8 mouse cellular contexts compared by ENCODE assay signal in the genomic region with DNA sequence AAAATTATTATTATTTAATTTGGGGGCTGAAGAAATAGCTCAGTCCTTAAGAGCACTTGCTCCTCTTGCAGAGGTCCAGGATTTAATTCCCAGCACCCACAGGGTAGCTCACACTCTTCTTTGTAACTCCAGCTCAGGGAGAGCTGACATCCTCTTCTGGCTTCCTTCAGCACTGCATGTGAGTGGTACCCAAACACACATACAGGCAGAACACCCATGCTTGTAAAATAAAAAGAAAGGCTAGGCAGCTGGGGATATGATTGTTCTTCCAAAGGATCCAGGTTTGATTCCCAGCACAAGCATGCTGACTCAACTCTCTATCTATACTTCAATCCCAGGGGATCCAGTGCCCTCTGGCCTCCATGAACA. TPM values are rescaled to one million over a fixed set of nuclear protein-coding genes. Genes with fewer than 3 reads are reported as not detected.
DNase-seq lines count a peak whose midpoint lies in the region; ATAC-seq and TF ChIP-seq lines count a peak whose summit lies in the region.

No protein-coding gene starts in this region.

- peaks cover 11% of the 10 kb centered on the region for H3K36me3 ChIP-seq in heart, embryonic 16.5 days (ENCODE audit: control insufficient read depth, insufficient read depth)
- H3K36me3 ChIP-seq in ES-Bruce4 (ENCODE audit: control insufficient read depth, insufficient read depth, low read length, poor library complexity, severe bottlenecking): peaks cover 19% of the 10 kb centered on the region
- H3K36me3 ChIP-seq in hindbrain, embryonic 12.5 days: peaks cover 23% of the 10 kb centered on the region
- H3K36me3 ChIP-seq in midbrain, embryonic 12.5 days: peaks cover 20% of the 10 kb centered on the region
- H3K36me3 ChIP-seq in thymus, adult 2 months (ENCODE audit: control insufficient read depth, insufficient read depth, low read length): peaks cover 7% of the 10 kb centered on the region

- intact Hi-C loops in heart, postnatal 25 days (cut with DNase I): loop anchor here (2.0 kb wide), 1 partner anchor 20 kb away; the partner anchor contains the start of gene Ttc9c

- peak overlapping the region; percentile 80 for H3K4me2 ChIP-seq in heart, embryonic 16.5 days (ENCODE audit: low read depth, low read length)
- peak overlapping the region; percentile 94; the same call in 1 of the 2 replicates for H3K4me2 ChIP-seq in hindbrain, embryonic 12.5 days (replicated peaks)
- peak overlapping the region; percentile 93 for H3K4me2 ChIP-seq in midbrain, embryonic 12.5 days (replicated peaks)

- no peak for TF ChIP-seq POLR2A in ES-Bruce4 (IDR thresholded peaks at IDR 0.05; ENCODE audit: insufficient read depth, low read length)
- TF ChIP-seq POLR2A in thymus, adult 2 months (IDR thresholded peaks at IDR 0.05; ENCODE audit: control insufficient read depth, extremely low read depth, insufficient read depth, low read length, poor library complexity): no peak
- no peak for TF ChIP-seq POLR2A in lung, adult 2 months (IDR thresholded peaks at IDR 0.05; ENCODE audit: borderline replicate concordance, extremely low read depth, low read depth, low read length)

- no peaks in the 10 kb centered on the region for H3K9me3 ChIP-seq in heart, embryonic 16.5 days (replicated peaks; ENCODE audit: control insufficient read depth, low read length)
- no peaks in the 10 kb centered on the region for H3K9me3 ChIP-seq in ES-Bruce4 (replicated peaks; ENCODE audit: control insufficient read depth, insufficient read depth, low read length, poor library complexity, severe bottlenecking)
- no peaks in the 10 kb centered on the region for H3K9me3 ChIP-seq in hindbrain, embryonic 12.5 days (replicated peaks)
- H3K9me3 ChIP-seq in midbrain, embryonic 12.5 days: no peaks in the 10 kb centered on the region

- TF ChIP-seq CTCF in ES-Bruce4 (IDR thresholded peaks at IDR 0.05; ENCODE audit: low read depth, low read length): no peak
- TF ChIP-seq CTCF in thymus, adult 2 months (IDR thresholded peaks at IDR 0.05; ENCODE audit: borderline replicate concordance, control insufficient read depth, extremely low read depth, insufficient read depth, low read length, poor library complexity): no peak
- TF ChIP-seq CTCF in lung, adult 2 months (IDR thresholded peaks at IDR 0.05; ENCODE audit: insufficient read depth, low read length): no peak

- no peak for TF ChIP-seq EP300 in ES-Bruce4 (IDR thresholded peaks at IDR 0.05; ENCODE audit: insufficient read depth, low read depth, low read length)

- ATAC-seq in heart, embryonic 16.5 days (replicated peaks; ENCODE audit: extremely low read depth, insufficient read depth, low FRiP score): no peak
- ATAC-seq in hindbrain, embryonic 12.5 days (ENCODE audit: low FRiP score): no peak
- no peak for ATAC-seq in midbrain, embryonic 12.5 days (ENCODE audit: low FRiP score, low read depth)

- peak overlapping the region; percentile 92 for H3K4me3 ChIP-seq in heart, embryonic 16.5 days (ENCODE audit: low read length)
- no peak overlapping the region for H3K4me3 ChIP-seq in ES-Bruce4 (ENCODE audit: low read depth, low read length)
- no peak overlapping the region for H3K4me3 ChIP-seq in hindbrain, embryonic 12.5 days
- H3K4me3 ChIP-seq in midbrain, embryonic 12.5 days: no peak overlapping the region
- no peak overlapping the region for H3K4me3 ChIP-seq in thymus, adult 2 months (ENCODE audit: control insufficient read depth, insufficient read depth, low read length)
- H3K4me3 ChIP-seq in lung, adult 2 months (replicated peaks; ENCODE audit: extremely low read depth, low read depth, low read length): no peak overlapping the region

- no peaks in the 10 kb centered on the region for H3K27me3 ChIP-seq in heart, embryonic 16.5 days (ENCODE audit: control insufficient read depth, insufficient read depth, low read length)
- H3K27me3 ChIP-seq in ES-Bruce4 (ENCODE audit: control insufficient read depth, insufficient read depth, low read length, poor library complexity, severe bottlenecking): no peaks in the 10 kb centered on the region
- no peaks in the 10 kb centered on the region for H3K27me3 ChIP-seq in hindbrain, embryonic 12.5 days
- peaks cover 4% of the 10 kb centered on the region; the same call in 1 of the 2 replicates for H3K27me3 ChIP-seq in midbrain, embryonic 12.5 days
- no peaks in the 10 kb centered on the region for H3K27me3 ChIP-seq in thymus, adult 2 months (ENCODE audit: control insufficient read depth, insufficient read depth, low read length)

- H3K9ac ChIP-seq in heart, embryonic 16.5 days (ENCODE audit: low read length): no peak overlapping the region; the same call in none of the 2 replicates
- H3K9ac ChIP-seq in ES-Bruce4 (ENCODE audit: low read depth, poor library complexity, severe bottlenecking): peak overlapping the region; percentile 71; the same call in 1 of the 2 replicates
- H3K9ac ChIP-seq in hindbrain, embryonic 12.5 days: no peak overlapping the region
- no peak overlapping the region; the same call in 1 of the 2 replicates for H3K9ac ChIP-seq in midbrain, embryonic 12.5 days (replicated peaks)

- peaks cover 24% of the 10 kb centered on the region for H3K4me1 ChIP-seq in heart, embryonic 16.5 days (ENCODE audit: control insufficient read depth, insufficient read depth, low read length)
- no peaks in the 10 kb centered on the region for H3K4me1 ChIP-seq in ES-Bruce4 (ENCODE audit: control insufficient read depth, insufficient read depth, low read length)
- peaks cover 24% of the 10 kb centered on the region for H3K4me1 ChIP-seq in hindbrain, embryonic 12.5 days
- peaks cover 28% of the 10 kb centered on the region for H3K4me1 ChIP-seq in midbrain, embryonic 12.5 days
- peaks cover 15% of the 10 kb centered on the region; the same call in 1 of the 2 replicates for H3K4me1 ChIP-seq in thymus, adult 2 months (replicated peaks; ENCODE audit: control insufficient read depth, insufficient read depth, low read length)
- peaks cover 5% of the 10 kb centered on the region; the same call in 1 of the 2 replicates for H3K4me1 ChIP-seq in lung, adult 2 months (ENCODE audit: control insufficient read depth, insufficient read depth, low read length)

- DNase-seq in heart, postnatal 25 days (ENCODE audit: low spot score): no peak
- DNase-seq in MN1 (ENCODE audit: low spot score): no peak
- DNase-seq in thymus, adult 2 months: no peak
- DNase-seq in lung, adult 2 months: no peak

- H3K27ac ChIP-seq in heart, embryonic 16.5 days (ENCODE audit: low read length): no peak overlapping the region
- no peak overlapping the region for H3K27ac ChIP-seq in ES-Bruce4 (ENCODE audit: insufficient read depth, low read length)
- no peak overlapping the region for H3K27ac ChIP-seq in hindbrain, embryonic 12.5 days
- no peak overlapping the region for H3K27ac ChIP-seq in midbrain, embryonic 12.5 days (replicated peaks)
- no peak overlapping the region for H3K27ac ChIP-seq in thymus, adult 2 months (ENCODE audit: control insufficient read depth, insufficient read depth, low read length)

RNA-seq across cellular contexts. Expression of gene Polr2g, which starts 0.6 kb away (rescaled TPM):
- polyA plus RNA-seq in heart, embryonic 16.5 days (2015; fragmentation: Nextera tagmentation; extraction: Ambion mirVana): 126 and 128 TPM in 2 replicates
- total RNA-seq in heart, postnatal 25 days (2021): 10 to 100 TPM; 53.4 to 62.4 TPM
- 98.2 and 103 TPM in 2 replicates for polyA plus RNA-seq in ES-Bruce4 (2011; ENCODE audit: insufficient read depth, insufficient read length, low read depth, missing spikeins)
- 146 and 149 TPM in 2 replicates for polyA plus RNA-seq in hindbrain, embryonic 12.5 days (2016; fragmentation: Nextera tagmentation; extraction: Ambion mirVana)
- polyA plus RNA-seq in midbrain, embryonic 12.5 days (2016; fragmentation: Nextera tagmentation; extraction: Ambion mirVana): 154 and 160 TPM in 2 replicates
- 77.0 and 77.1 TPM in 2 replicates for polyA plus RNA-seq in thymus, adult 2 months (2012; rRNA removed)
- 26.2 and 42.5 TPM in 2 replicates for polyA plus RNA-seq in lung, adult 2 months (2012; rRNA removed)

RNA-seq across cellular contexts. Expression of gene Zbtb3, which starts 3.4 kb away (rescaled TPM):
- 3.5 and 4.3 TPM in 2 replicates for polyA plus RNA-seq in heart, embryonic 16.5 days (2015; fragmentation: Nextera tagmentation; extraction: Ambion mirVana)
- total RNA-seq in heart, postnatal 25 days (2021): 1 to 10 TPM; 1.9 to 2.1 TPM
- polyA plus RNA-seq in ES-Bruce4 (2011; ENCODE audit: insufficient read depth, insufficient read length, low read depth, missing spikeins): 3.1 and 4.1 TPM in 2 replicates
- polyA plus RNA-seq in hindbrain, embryonic 12.5 days (2016; fragmentation: Nextera tagmentation; extraction: Ambion mirVana): 6.5 and 7.4 TPM in 2 replicates
- 8.3 and 8.8 TPM in 2 replicates for polyA plus RNA-seq in midbrain, embryonic 12.5 days (2016; fragmentation: Nextera tagmentation; extraction: Ambion mirVana)
- polyA plus RNA-seq in thymus, adult 2 months (2012; rRNA removed): 3.0 and 3.2 TPM in 2 replicates
- polyA plus RNA-seq in lung, adult 2 months (2012; rRNA removed): 1.9 and 2.3 TPM in 2 replicates

RNA-seq across cellular contexts. Expression of gene Taf6l, which starts 12.7 kb away (rescaled TPM):
- 17.4 and 19.3 TPM in 2 replicates for polyA plus RNA-seq in heart, embryonic 16.5 days (2015; fragmentation: Nextera tagmentation; extraction: Ambion mirVana)
- 1 to 10 TPM; 7.4 to 7.6 TPM for total RNA-seq in heart, postnatal 25 days (2021)
- polyA plus RNA-seq in ES-Bruce4 (2011; ENCODE audit: insufficient read depth, insufficient read length, low read depth, missing spikeins): 17.1 and 17.7 TPM in 2 replicates
- 31.8 and 32.4 TPM in 2 replicates for polyA plus RNA-seq in hindbrain, embryonic 12.5 days (2016; fragmentation: Nextera tagmentation; extraction: Ambion mirVana)
- polyA plus RNA-seq in midbrain, embryonic 12.5 days (2016; fragmentation: Nextera tagmentation; extraction: Ambion mirVana): 34.5 and 35.5 TPM in 2 replicates
- polyA plus RNA-seq in thymus, adult 2 months (2012; rRNA removed): 24.9 and 28.7 TPM in 2 replicates
- 8.6 and 9.0 TPM in 2 replicates for polyA plus RNA-seq in lung, adult 2 months (2012; rRNA removed)

RNA-seq across cellular contexts. Expression of gene Ttc9c, which starts 20.2 kb away (rescaled TPM):
- polyA plus RNA-seq in heart, embryonic 16.5 days (2015; fragmentation: Nextera tagmentation; extraction: Ambion mirVana): 35.5 and 37.7 TPM in 2 replicates
- total RNA-seq in heart, postnatal 25 days (2021): 10 to 100 TPM; 12.5 to 15.8 TPM
- 77.3 and 84.9 TPM in 2 replicates for polyA plus RNA-seq in ES-Bruce4 (2011; ENCODE audit: insufficient read depth, insufficient read length, low read depth, missing spikeins)
- polyA plus RNA-seq in hindbrain, embryonic 12.5 days (2016; fragmentation: Nextera tagmentation; extraction: Ambion mirVana): 55.6 and 61.4 TPM in 2 replicates
- 65.7 and 69.9 TPM in 2 replicates for polyA plus RNA-seq in midbrain, embryonic 12.5 days (2016; fragmentation: Nextera tagmentation; extraction: Ambion mirVana)
- 36.1 and 37.5 TPM in 2 replicates for polyA plus RNA-seq in thymus, adult 2 months (2012; rRNA removed)
- polyA plus RNA-seq in lung, adult 2 months (2012; rRNA removed): 8.5 and 12.8 TPM in 2 replicates

RNA-seq across cellular contexts. Expression of gene Hnrnpul2, which starts 20.9 kb away (rescaled TPM):
- polyA plus RNA-seq in heart, embryonic 16.5 days (2015; fragmentation: Nextera tagmentation; extraction: Ambion mirVana): 3.2 and 3.3 TPM in 2 replicates
- total RNA-seq in heart, postnatal 25 days (2021): 10 to 100 TPM; 42.5 to 49.4 TPM
- polyA plus RNA-seq in ES-Bruce4 (2011; ENCODE audit: insufficient read depth, insufficient read length, low read depth, missing spikeins): 105 and 108 TPM in 2 replicates
- 6.2 and 6.8 TPM in 2 replicates for polyA plus RNA-seq in hindbrain, embryonic 12.5 days (2016; fragmentation: Nextera tagmentation; extraction: Ambion mirVana)
- 6.0 and 6.4 TPM in 2 replicates for polyA plus RNA-seq in midbrain, embryonic 12.5 days (2016; fragmentation: Nextera tagmentation; extraction: Ambion mirVana)
- polyA plus RNA-seq in thymus, adult 2 months (2012; rRNA removed): 29.3 and 34.3 TPM in 2 replicates
- polyA plus RNA-seq in lung, adult 2 months (2012; rRNA removed): 25.4 and 28.0 TPM in 2 replicates
